Mouse (Mus musculus): ENCODE results near the gene Vps36. TPM values are rescaled to one million over a fixed set of nuclear protein-coding genes. Genes with fewer than 3 reads are reported as not detected.

Gene Vps36
- 5.3 and 6.0 TPM in 2 replicates for polyA plus RNA-seq (2012; rRNA removed)

DNA sequence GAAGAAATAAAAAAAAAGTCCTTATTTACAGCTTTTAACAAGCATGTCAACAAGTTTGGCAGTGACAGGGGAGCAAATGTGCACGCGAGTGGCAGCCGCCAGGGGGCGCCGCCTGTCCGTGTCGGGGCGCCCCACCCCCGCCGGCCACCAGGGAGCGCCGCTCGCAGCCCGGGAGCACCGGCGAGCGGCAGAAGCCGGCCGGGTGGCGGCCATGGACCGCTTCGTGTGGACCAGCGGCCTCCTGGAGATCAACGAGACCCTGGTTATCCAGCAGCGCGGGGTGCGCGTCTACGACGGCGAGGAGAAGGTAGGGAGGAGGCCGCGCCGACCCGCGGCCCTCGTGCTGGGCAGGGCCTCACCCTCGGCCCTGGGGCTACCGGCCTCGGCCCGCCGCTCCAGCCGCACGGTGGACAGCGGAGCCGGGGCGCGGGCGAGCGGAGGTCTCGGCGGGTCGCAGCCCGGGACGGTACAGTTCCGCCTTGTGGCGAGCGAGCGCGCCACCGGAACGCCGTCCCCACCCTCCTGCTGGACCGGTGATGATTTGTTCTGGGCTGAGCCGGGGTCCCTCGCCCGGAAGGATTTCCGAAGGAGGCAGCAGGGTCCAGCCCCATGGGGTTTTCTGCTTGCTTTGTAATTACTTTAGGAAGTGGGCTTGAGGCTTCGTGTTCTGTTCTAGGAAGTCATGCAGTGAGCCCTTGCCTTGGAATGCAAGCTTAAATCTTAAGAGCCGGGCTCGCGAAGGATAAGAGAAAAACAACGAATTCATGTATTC, at the start of gene Vps36:
Vps36 (plus strand) TSS at position 150 of the 772 bp plus-strand sequence.

GRCm38 (mm10) chr8:22166080-22166603, 26.5 kb upstream of the Vps36 start, which contains the start of gene Nek3:
TSS of gene Nek3 (minus strand) at chr8:22166435.

GRCm38 (mm10) chr8:22185431-22186397, 6.9 kb upstream of the Vps36 start, which contains the start of gene Ckap2:
TSS of gene Ckap2 (minus strand) at chr8:22185819.

GRCm38 (mm10) chr8:22227061-22227877, 34.7 kb downstream of the Vps36 start, which contains the start of gene Thsd1:
TSS of gene Thsd1 (plus strand) at chr8:22227313.

Other genes with a start within 250 kb of the Vps36 start
- gene Defb13, start 246.0 kb upstream of the Vps36 start, polyA plus RNA-seq (2012; rRNA removed): not detected in 2 replicates
- not detected in 2 replicates for gene Fam90a1a, start 234.1 kb upstream of the Vps36 start, polyA plus RNA-seq (2012; rRNA removed)
- not detected in 2 replicates for gene Ccdc70, start 223.0 kb upstream of the Vps36 start, polyA plus RNA-seq (2012; rRNA removed)
- gene Atp7b, start 132.5 kb upstream of the Vps36 start, polyA plus RNA-seq (2012; rRNA removed): 8.5 and 9.9 TPM in 2 replicates
- 3.2 and 3.6 TPM in 2 replicates for gene Alg11, start 132.1 kb upstream of the Vps36 start, polyA plus RNA-seq (2012; rRNA removed)
- gene Nek5, start 67.8 kb upstream of the Vps36 start, polyA plus RNA-seq (2012; rRNA removed): 0.03 TPM in 2 replicates
- gene Nek3, start 26.4 kb upstream of the Vps36 start, polyA plus RNA-seq (2012; rRNA removed): 1.9 and 2.2 TPM in 2 replicates
- 23.0 and 23.4 TPM in 2 replicates for gene Ckap2, start 7.0 kb upstream of the Vps36 start, polyA plus RNA-seq (2012; rRNA removed)
- gene Thsd1, start 34.5 kb downstream of the Vps36 start, polyA plus RNA-seq (2012; rRNA removed): 0.88 and 1.0 TPM in 2 replicates
- gene Tpte, start 90.6 kb downstream of the Vps36 start, polyA plus RNA-seq (2012; rRNA removed): not detected in 2 replicates
- 8.6 and 10.3 TPM in 2 replicates for gene Slc25a15, start 205.8 kb downstream of the Vps36 start, polyA plus RNA-seq (2012; rRNA removed)
- 13.7 and 14.9 TPM in 2 replicates for gene Mrps31, start 218.6 kb downstream of the Vps36 start, polyA plus RNA-seq (2012; rRNA removed)